Mouse (Mus musculus): ENCODE measurements around the gene Ttc24.

The Ttc24 gene

DNA sequence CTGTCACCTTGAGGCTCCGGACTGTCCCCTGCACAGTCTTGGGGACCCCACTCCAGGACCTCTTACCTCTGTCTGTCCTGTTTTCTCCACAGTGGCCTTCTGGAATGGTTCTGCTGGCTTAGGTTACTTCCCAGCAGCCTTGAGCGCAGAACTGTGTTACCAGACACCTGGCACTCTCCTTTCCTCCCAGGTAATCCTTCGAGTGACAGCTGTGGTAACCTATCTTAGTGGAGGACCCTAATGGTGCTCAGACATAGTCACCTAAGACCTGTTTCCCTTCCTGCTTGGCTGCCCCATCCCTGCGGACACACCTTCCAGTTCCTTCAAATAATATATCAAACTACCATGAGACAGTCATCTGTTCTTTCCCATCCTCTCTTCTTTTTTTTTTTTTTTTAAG, at the start of gene Ttc24:
Gene Ttc24 (minus strand): TSS at position 101 of the 400 bp plus-strand sequence.
- DNase-seq, result no peak

- no peak for DNase-seq
Measured at GRCm38 (mm10) chr3:88127636-88128035, 49.5 kb upstream of the Ttc24 start.

DNA sequence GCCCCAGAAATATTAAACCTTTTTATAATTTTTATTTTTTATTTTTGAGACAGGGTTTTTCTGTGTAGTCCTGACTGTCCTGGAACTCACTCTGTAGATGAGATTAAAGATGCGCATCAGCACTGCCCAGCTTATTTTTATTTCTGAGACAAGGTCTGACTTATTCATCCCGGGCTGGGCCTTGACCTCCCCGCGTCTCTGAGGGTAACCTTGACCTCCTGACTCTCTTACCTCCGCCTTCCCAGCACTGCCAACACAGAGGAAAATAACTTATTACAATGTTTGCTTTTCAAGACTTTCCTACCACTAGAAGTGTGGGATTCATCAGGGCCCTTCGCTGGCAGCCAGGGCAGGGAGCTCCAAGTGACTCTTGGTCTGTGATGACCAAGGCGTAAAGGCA, 48.1 kb upstream of the Ttc24 start:
- no peak for DNase-seq

DNA sequence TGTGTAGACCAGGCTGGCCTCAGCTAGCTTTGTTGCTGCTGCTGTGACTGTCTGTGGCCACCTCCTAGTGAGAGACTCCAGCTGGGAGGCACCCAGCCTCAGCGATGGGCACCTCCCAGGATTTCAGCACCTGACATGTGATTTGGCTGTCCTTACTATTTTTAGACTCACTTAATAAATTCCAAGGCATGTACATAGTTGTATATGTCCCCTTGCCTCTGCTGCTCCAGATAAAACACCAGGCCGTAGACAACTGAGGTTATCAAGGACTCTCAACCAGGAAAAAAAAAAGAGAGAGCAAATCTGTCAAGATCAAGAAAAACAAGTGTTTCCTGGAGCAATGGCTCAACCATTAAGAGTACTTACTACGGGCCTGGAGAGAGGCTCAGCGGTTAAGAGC, 47.1 kb upstream of the Ttc24 start:
- no peak for DNase-seq

- no peak for DNase-seq
Measured at GRCm38 (mm10) chr3:88121164-88122131, 43.3 kb upstream of the Ttc24 start.

DNA sequence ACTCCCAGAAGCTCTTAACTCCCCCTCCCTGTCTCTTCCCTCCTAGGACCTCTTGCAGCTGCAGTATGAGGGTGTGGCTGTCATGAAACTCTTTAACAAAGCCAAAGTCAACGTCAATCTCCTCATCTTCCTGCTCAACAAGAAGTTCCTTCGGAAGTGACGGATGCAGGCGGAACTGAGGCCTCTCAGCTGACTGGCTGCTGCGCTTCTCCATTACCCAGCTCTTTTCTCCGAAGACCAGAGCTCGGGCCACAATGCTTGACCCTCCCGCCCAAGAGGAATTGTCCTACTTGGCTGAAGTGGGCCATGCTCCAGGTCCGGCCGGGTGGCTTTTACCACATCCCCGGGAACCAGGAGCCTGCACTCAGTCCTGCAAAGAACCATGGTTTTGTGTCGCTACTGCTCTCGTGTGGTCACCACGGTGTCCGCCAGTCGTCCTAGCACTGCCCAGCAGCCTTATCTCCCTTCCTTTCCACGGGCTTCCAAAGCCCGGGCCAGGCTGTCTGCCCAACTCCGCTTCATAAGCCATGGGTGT, 42.1 kb upstream of the Ttc24 start:
- no peak for DNase-seq

DNA sequence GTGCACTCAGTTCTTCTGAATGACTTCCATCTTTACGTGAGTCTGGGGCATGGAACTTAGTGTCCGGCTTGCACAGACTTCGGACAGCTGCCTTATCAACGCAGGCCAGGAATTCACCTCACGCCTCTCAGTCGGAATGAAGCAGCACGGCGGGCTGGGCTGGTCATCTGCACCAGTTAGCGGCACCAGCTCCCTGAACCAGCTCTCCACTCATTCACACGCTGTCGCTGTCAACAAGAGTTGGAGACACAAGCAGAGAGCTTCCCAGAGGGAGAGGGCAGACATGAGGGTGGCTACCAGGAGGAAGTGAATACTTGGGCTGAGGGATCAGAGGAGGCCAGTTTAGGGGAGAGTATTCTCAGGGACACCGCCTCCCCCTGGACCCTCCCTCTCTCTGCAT, 36.3 kb upstream of the Ttc24 start:
- no peak for DNase-seq

DNA sequence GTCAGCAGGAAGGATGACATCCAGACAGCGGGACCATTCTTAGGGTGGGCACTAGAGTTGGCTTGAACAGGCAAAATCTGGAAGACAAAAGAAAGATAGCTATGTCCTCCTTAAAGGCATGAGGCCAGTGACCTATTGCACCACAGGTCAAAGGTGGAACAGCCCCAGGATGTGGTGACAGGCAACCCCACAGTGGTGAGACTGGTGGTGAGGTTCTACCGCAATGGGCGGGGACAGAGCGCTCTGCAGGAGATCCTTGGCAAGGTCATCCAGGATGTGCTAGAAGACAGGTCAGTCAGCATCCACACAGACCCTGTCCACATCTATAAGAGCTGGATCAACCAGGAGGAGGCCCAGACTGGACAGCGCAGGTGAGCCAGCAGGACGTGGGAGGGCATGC, 31.0 kb upstream of the Ttc24 start:
- no peak for DNase-seq

DNA sequence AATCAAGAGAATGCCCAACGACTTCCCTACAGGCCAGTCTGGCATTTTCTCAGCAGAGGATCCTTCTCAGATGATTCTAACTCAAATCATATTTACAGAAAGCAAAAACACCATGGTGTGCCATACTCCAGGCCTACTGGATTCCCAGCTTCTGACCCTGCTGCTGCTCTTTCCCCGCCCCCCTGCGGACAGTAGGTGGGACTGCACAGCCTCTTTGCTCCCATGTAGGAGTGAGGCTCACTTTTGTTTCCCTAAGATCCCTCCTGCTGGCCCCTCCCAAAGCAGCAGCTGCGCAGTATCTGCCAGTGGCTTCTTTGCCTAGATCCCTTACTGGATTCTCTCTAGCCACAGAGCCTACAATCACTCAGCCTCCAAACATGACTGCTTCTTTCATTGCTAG, 28.0 kb upstream of the Ttc24 start:
- no peak for DNase-seq

GRCm38 (mm10) chr3:88102611-88103010, 24.5 kb upstream of the Ttc24 start:
- no peak for DNase-seq

DNA sequence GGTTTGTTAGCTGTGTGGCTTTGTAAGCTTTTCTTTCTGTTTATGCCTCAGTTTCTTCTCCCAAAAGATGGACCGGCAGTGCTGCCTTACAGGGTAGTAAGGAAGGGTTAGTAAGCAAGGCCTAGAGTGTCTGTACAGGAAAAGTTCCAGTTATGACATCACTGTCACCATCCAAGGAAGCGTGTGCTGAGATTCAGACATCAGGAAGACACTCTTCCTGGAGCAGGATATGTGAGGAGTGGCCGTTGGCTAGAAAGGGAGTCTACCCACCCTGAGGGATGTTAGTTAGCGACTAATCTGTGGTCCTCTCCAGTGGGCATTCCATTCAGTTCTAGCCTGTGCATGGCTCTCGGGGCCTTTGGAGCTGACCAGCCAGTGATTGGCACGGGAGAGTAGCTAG, 24.1 kb upstream of the Ttc24 start:
- DNase-seq, result no peak

GRCm38 (mm10) chr3:88101736-88102135, 23.6 kb upstream of the Ttc24 start:
- DNase-seq, result no peak

- DNase-seq, result no peak
Measured at GRCm38 (mm10) chr3:88100251-88100650, 22.1 kb upstream of the Ttc24 start.

GRCm38 (mm10) chr3:88097666-88098065, 19.6 kb upstream of the Ttc24 start:
- no peak for DNase-seq

DNA sequence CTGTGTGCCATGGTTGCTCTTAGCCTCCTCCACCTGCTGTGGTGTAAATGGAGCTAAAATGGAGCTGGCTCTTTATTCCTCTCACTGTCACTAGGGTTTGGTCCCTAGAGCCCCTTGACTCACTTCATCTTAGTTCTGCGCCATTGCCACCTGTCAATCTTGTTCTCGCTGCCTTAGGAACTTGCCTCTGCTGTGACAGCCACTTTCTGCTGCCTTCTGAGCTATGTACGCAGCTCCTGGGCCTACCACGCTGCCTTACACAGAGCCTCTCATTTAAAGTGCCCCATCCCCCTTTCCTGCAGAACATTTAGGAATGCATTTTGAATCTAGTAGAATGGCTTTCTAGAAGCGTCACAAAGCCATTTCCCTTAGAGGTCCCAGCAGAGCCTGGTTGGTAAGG, 16.0 kb upstream of the Ttc24 start:
- DNase-seq, result no peak

GRCm38 (mm10) chr3:88090616-88091015, 12.5 kb upstream of the Ttc24 start:
- DNase-seq, result no peak

DNA sequence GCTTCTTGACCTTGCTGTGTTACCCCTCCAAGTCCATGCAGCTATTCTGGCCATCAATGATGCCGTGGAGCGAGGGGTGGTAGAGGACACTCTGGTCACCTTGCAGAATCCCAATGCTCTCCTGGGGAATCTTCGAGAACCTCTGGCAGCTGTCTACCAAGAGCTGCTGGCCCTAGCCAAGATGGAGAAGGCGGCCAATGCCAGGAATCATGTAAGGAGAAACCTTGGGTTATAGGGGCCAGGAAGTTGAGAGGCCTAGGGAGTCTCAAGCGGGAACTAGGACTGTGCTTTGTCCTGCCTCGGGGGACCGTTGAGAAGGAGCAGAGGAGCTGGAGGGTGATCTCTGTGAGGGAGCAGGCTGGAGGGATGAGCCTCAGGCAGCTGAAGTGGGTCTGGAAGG, 12.0 kb upstream of the Ttc24 start:
- DNase-seq, result no peak

GRCm38 (mm10) chr3:88087688-88088087, 9.6 kb upstream of the Ttc24 start:
- DNase-seq, result no peak

DNA sequence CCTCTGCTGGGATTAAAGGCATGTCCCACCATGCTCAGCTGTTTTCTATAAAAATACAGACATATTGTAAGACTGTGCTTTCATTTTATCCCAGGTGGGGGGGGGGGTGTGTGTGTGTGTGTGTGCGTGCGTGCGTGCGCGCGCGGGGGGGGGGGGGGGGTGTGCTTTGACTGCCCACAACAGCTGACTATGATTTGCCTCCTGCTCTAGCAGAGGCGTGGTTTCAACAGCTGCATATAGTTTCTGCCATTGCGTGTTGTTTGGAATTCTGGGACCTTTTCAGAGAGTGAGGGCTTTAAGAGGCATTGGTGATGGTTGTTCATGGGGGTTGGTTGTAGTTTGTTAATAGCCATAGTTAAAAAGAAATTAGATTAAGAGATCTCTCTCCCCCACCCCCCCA, 7.4 kb upstream of the Ttc24 start:
- DNase-seq, result no peak

DNA sequence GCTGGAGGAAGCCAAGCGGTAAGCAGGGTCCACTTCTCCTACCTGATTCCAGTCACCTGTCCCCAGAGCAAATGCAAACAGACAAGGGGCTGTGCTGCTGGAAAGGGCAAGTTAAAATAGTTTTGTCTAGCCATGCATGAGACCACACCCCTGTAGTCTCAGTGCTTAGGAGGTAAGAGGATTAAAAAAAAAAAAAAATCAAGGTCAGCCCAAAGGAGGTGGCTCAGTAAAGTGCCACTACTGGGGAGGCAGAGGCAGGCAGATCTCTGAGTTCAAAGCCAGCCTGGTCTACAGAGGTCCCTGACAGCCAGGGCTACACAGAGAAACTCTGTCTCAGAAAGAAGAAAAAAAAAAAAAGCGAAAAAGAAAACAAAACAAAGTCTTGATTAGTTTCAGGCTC, 5.9 kb upstream of the Ttc24 start:
- DNase-seq, result no peak

DNA sequence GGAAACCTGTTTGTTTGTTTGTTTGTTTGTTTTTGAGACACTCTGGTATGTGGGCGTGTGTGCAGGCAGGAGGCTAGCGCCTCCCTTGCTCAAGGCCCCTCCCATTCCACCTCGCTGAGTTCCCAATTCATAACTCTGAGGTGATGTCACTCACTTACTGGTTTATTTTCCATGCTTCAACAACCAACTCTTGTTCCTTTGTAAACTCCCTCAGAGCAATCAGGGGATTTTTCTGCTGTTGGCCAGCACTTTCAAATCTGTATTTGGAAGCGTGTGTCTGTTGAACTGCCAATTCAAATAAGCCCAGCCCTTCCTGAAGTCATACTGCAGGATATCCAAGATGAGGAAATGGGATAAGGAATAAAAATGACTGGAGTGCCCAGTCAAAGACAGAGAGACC, 4.6 kb upstream of the Ttc24 start:
- no peak for DNase-seq

DNA sequence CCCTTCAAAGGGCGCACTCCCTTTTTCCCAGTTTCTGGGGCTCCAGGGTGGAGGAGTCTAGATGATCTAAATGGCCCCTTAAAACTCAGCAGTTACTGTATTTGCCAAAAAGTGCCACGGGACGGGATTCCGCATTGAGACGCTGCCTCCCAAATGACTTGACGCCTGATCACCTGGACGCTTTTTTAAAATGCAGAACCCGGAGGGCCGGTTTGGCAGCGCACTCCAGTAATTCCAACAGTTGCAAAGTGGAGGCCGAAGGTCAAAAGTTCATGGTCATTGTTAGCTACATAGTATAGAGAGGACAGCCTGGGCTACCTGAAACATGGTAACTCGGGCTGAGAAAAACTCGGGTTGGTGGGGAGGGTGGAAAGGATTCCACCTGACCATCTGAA, 4.1 kb upstream of the Ttc24 start:
- no peak for DNase-seq

- DNase-seq, result peak; percentile 89
Measured at GRCm38 (mm10) chr3:88081345-88082223, 3.5 kb upstream of the Ttc24 start, which contains the start of gene Iqgap3. Gene Iqgap3, plus strand, starts transcription at chr3:88081971.

- no peak for DNase-seq
Measured at GRCm38 (mm10) chr3:88077441-88077840, 663 bp downstream of the Ttc24 start.

Data from cerebellum, adult 9-11 months (tissue).